Mouse (Mus musculus): ENCODE measurements around the gene Cyp4a31.
"Not testable (repeated sequence)": the region's sequence is repeated elsewhere in the genome, so short reads cannot be mapped to it uniquely, and the experiment has no call there.

DNA sequence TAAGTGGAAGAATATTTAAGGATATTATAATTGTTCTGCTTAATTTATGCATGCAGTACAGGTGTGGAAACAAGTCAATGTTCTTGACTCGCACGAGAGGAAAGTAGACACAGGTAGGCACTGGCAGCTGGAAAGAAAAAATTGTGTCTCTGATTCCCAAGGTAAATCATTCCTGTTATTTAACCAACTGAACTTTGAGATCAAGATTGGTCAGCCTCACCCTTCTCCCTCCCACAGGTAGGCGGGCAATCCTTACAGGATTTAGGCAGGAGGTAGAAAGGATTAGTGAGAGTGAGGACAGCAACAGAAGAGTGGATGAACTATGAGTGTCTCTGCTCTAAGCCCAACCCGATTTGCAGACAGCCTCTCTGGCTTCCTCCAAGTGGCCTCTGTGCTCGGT lies 45.4 kb upstream of the Cyp4a31 start, which contains the start of gene Cyp4a10:
- not testable (repeated sequence) for TF ChIP-seq POLR2A (IDR thresholded peaks at IDR 0.05; ENCODE audit: borderline replicate concordance, control insufficient read depth, low read depth, low read length); CTCF (IDR thresholded peaks at IDR 0.05; ENCODE audit: control insufficient read depth, insufficient read depth, low read length)

Measured in bone marrow, adult 2 months (tissue).